In the genomic region with DNA sequence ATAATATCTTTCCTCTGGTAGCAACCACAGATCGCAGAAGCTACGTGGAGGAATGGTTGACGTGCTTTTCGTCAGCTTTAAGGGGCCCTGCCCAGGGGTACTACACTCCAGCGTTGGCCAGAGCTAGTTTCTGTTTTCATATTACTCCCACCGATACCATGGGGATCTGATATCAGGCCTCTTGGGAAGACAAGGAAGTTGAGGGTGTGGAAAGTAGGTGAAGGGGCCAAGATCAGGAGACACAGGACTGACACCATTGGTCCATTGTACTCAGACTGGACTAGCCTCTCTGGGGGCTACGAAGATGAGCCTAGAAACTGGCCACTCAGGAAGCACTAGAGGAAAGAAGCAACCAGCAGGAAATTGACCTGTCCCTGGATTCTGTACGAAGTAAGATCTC, we compare ENCODE assay signal across 31 mouse cellular contexts.
"Had no signal": no experiment of that assay in that cellular context is flagged by ENCODE, and none has a peak within 500 bp of the region (broad histone marks: within the 10 kb centered on the region; RNA-seq: fewer than 3 reads in every experiment).

No protein-coding gene starts in this region.

- H3K27ac ChIP-seq: heart, embryonic 13.5 days; heart, embryonic 15.5 days; hindbrain, embryonic 12.5 days; hindbrain, embryonic 13.5 days; hindbrain, embryonic 14.5 days; hindbrain, embryonic 15.5 days; hindbrain, postnatal 0 days; kidney, embryonic 15.5 days; kidney, postnatal 0 days; layer of hippocampus, adult 2 months; left cerebral cortex, adult 2 months had no signal

- H3K9ac ChIP-seq: heart, embryonic 12.5 days; heart, embryonic 13.5 days; heart, embryonic 15.5 days; hindbrain, embryonic 12.5 days; hindbrain, embryonic 13.5 days; hindbrain, embryonic 14.5 days; hindbrain, embryonic 15.5 days; kidney, embryonic 15.5 days had no signal

- H3K4me2 ChIP-seq: heart, embryonic 11.5 days; heart, embryonic 12.5 days; heart, embryonic 13.5 days; heart, embryonic 15.5 days; hindbrain, embryonic 12.5 days; hindbrain, embryonic 13.5 days; hindbrain, embryonic 14.5 days; hindbrain, embryonic 15.5 days; kidney, embryonic 15.5 days had no signal

- H3K27me3 ChIP-seq: heart, embryonic 12.5 days; heart, embryonic 13.5 days; heart, embryonic 15.5 days; hindbrain, embryonic 12.5 days; hindbrain, embryonic 15.5 days; kidney, embryonic 15.5 days had no signal

- H3K36me3 ChIP-seq: heart, embryonic 12.5 days; heart, embryonic 13.5 days; heart, embryonic 15.5 days; hindbrain, embryonic 10.5 days; hindbrain, embryonic 12.5 days; hindbrain, embryonic 13.5 days; hindbrain, embryonic 15.5 days; kidney, embryonic 15.5 days had no signal

- DNase-seq: heart, postnatal 10 days; heart, postnatal 14 days; heart, postnatal 36 days; heart, postnatal 4 days; kidney, adult 11 months; kidney, adult 18-20 months; kidney, adult 2 months; kidney, adult 8-10 months; kidney, adult 9 months; kidney, postnatal 14 days; kidney, postnatal 25 days; kidney, postnatal 36 days; kidney, postnatal 4 days; layer of hippocampus, adult 9-11 months; layer of hippocampus, postnatal 36 days had no signal

- ATAC-seq: hindbrain, embryonic 16.5 days; hindbrain, postnatal 0 days; inflammation-experienced regulatory T-cells, adult 6 months had no signal

- H3K9me3 ChIP-seq: heart, embryonic 12.5 days; heart, embryonic 13.5 days; heart, embryonic 15.5 days; hindbrain, embryonic 10.5 days; hindbrain, embryonic 12.5 days; hindbrain, embryonic 13.5 days; hindbrain, embryonic 15.5 days; kidney, embryonic 15.5 days had no signal

- H3K4me3 ChIP-seq: heart, embryonic 12.5 days; heart, embryonic 13.5 days; heart, embryonic 15.5 days; hindbrain, embryonic 10.5 days; hindbrain, embryonic 12.5 days; hindbrain, embryonic 13.5 days; hindbrain, embryonic 15.5 days; kidney, embryonic 15.5 days; layer of hippocampus, adult 2 months; left cerebral cortex, adult 2 months had no signal
